Mouse (Mus musculus) cerebellum, postnatal 4 days (tissue): Measurements from ENCODE around the gene Calhm1.
"Not testable (repeated sequence)": the region's sequence is repeated elsewhere in the genome, so short reads cannot be mapped to it uniquely, and the experiment has no call there.

Experiments used
- DNase-seq, 2 experiments: peaks; one replicate each; pipeline ENCODE4 v3.0.0; 2022; ENCODE audit warnings: low spot score in 2 of 2, mixed read lengths in 1 of 2

The Calhm1 gene

DNA sequence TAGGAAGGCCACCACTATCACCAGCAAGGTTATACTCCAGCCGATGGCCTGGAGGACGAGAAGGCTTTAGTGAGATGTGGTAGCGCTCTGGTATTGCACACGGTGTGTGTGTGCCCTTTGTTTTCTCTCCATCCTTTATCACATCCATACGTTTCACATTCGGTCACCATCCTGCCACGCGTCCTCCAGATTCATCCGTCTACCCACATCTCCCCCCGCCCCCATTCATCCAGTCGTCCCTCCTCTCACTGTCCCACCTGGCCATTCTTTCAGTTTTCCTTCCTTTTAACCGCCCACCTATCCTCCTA lies 8.0 kb upstream of the Calhm1 start:
- no peak for DNase-seq

DNA sequence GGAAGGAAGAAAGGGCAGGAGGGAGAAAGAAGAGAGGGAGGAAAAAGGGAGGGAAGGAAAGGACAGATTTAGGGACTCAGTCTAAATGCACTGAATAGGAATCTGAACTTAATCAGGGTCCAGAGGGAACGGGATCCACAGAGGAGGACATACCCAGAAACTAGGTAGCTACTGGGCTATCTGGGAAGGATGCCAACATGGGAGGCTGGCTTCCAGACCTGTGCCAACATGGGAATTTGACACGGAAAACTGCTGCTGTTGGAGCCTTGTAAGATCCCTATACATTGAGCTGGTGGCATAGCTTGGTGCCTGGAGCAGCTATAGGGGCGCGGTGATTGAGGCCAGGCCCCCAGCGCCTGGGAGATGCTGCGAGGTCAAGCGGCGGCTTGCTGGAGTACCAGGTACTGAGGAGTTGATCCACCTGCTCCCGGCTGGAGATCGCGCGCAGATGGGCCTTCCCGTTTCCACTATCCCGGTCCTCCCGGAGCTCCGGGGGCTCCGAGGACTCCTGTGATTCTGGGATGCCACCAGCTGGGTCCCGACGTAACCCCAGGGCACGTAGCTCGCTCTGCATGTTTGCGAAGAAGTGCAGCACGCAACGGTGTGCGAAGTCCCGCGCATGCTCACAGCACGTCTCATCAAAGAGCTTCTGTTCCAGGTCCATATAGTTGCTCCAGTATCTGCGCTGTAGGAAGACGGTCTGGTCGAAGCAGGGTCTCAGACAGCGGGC lies 7.4 kb upstream of the Calhm1 start:
- DNase-seq: no peak

DNA sequence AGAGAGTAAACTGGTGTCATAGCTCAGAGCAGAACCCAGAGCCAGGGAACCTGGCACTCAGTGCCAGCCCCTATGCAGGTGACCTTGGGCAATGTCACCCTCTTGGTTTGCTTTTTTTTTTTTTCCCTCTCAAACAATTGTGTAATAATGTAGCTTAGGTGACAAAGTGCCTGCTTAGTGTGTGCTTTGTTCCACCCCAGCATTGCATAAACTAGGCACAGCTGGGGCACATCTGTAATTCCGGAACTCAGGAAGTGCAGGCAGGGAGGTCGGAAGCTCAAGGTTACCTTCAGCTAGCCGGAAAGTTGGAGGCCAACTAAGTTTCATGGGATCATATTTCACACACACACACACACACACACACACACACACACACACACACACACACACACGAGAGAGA lies 5.8 kb upstream of the Calhm1 start:
- no peak for DNase-seq

DNA sequence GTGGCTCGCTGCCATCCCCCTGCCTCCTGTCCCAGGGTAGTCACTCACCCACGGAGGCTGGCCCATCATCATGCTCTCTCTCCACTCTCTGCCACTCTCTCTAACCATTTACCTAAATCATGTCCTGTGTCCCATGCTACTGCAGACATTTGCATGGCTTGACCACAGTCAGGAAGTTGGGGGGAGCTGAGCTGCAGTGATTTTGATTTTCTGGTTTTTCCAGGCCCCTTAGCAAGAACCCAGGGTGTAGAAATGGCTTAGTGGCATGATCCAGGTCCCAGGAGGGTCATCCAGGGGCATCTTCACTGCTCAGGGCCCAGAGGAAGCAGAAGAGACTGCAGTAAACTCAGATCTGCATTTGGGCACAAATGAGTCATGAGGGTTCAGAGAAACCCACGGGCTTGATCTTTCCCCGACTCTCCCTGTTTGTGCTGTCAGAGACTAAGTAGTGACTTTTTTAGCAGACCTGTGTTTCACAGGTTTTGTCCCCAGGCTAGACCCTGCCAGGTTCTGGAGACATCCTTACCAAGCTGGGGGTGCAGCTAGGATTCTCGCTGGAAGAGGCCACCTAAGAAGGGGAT lies 4.3 kb upstream of the Calhm1 start:
- no peak for DNase-seq

DNA sequence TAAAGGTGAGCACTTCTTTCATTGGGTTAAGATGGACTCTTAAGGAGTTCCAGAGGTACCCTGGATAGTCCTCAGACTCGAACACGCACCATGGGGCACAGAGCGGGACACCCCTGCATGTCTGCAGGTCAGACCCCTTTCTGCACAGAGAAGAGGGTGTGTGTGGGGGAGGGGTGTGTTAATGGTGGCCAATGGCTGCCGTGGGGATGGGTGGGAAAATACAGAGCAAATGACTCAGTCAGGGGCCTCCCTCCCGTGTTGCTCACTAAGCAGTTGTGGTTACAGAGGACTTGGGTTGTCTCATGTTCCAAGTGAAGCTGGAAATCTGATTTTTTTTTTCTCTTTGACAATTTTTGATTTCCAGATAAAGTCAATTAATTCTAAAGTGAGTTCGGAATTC lies 1.6 kb downstream of the Calhm1 start:
- DNase-seq: no peak

DNA sequence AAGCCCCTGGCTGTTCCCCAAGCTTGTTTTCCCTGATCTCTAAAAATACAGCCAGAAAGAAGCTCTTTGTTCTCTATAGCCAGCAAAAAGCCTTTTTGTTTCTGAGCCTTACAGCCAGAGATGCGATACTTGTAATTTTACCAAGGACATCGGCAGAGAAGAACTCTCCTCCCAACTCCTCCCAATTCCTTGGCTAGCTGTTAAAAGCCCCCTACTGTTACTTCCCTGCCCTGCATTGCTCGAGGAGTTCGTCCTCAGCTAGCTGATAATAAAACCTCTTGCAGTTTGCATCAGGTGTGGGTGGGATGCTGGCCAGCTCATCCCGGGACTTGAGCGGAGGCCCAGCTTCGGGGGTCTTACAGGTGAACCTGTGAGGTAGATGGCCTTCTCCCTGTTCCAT lies 4.4 kb downstream of the Calhm1 start:
- not testable (repeated sequence) for DNase-seq

DNA sequence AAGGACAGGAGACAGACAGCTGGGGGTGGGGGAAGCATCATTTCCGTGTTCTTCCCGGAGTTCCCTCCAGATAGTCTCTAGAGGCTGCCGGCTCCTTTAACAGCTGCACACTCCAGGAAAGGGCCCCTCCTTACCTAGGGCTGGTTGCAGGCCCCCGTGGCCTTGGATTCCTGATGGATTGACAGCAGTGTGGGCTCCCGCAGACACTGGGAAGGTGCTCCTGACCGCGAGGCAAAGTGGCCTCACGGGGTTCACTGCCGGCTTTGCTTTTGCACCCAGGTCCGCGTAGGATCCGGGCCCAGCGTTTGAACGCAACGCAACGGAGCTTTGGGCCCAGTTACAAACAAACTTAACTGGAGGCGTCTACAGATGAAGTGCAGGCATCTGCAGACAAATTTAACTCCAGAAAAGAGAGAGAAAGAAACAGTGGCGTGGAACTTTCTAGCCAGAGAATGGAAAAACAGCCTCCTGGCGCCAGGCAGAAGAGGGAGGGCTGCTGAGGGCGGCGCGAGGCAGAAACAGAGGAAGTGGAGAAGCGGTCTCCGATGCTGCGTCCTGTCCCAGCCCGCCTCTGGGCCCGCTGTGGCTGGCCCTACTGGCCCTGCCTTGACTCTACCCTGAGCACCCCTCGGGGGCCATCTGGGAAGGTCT lies 6.2 kb downstream of the Calhm1 start, which contains the start of gene Calhm2:
Gene Calhm2, minus strand, starts transcription at position 524 of the 651 bp plus-strand sequence.
- no peak for DNase-seq

DNA sequence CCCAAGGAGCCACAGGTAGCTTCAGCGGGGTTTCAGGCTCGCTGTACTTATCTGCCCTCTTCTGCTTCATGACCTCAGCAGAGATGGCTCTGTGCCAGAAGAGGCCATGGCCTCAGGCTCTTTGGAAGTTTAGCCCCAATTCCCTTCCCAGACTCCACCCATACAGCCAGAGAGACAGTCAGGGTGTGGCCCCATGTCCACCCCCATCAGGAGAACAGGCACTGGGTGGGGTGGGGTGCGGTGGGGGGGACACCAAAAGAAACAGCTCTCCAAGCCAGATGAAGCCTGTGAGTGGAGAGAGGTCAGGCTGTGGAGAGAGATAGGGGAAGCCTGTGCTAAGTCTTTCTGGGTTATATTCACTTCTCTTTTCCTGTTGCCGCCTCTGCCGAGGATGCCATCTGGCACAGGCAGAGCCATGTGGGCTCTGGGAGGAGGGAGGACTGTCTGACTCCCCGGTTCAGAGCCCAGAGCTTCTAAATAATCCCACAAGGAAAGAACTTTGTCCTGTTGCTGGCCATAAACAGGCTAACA lies 6.9 kb downstream of the Calhm1 start:
- no peak for DNase-seq

DNA sequence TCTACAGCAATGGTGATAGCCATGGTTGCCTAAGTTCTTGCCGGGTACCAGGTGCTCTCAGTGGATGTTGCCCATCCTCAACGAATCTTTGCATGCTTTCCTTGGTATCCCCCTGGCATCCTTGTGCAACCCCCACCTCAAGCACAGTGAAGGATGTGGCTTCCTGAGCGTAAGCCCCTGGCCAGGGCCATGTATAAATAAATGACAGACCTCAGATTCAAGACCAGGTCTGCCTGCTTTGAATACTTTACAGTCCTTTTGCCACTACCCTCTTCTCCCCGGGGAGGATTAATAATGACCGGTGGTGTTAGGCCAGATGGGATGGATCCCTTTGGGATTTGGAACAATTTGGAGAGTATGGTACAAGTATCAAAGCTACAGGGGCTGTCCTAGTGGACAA lies 7.9 kb downstream of the Calhm1 start:
- no peak for DNase-seq

DNA sequence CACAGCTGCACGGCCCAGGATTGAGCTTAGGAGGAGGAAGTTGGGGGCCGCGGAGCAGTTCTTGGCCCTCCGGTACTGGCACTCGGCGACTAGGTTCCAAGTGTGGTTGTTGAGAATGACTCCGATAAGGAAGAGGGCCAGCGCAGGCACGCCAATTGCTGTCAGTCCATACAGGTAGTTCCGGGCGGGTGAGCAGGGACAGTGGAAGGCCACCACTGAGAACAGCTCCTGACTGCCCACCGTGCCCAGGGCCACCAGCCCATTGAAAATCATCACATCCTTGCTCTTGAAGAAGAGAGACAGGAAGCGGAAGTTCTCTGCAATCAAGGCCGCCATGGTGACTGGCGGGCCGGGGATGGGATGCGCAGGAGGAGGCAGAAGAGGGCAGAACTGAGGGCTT lies 8.5 kb downstream of the Calhm1 start:
- no peak for DNase-seq

DNA sequence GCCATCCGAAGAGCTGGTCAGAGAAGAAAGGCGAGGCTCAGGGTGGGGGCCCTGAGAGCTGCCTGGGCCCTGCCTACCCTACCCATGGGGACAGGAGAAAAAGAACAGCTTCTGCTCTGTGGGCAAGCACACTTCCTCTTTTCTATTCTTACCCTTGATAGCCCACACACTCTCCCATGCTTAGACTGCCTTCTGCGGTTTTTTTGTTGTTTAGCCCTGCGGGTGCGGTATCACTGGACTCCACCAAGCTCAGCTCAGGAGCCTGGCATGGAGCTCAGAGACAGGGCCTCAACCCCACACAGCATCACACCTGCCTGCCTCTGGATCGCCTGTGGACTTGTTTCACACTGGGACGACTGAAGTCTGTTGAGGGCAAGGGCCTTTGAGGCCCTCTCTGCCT lies 10.9 kb downstream of the Calhm1 start:
- DNase-seq: no peak

DNA sequence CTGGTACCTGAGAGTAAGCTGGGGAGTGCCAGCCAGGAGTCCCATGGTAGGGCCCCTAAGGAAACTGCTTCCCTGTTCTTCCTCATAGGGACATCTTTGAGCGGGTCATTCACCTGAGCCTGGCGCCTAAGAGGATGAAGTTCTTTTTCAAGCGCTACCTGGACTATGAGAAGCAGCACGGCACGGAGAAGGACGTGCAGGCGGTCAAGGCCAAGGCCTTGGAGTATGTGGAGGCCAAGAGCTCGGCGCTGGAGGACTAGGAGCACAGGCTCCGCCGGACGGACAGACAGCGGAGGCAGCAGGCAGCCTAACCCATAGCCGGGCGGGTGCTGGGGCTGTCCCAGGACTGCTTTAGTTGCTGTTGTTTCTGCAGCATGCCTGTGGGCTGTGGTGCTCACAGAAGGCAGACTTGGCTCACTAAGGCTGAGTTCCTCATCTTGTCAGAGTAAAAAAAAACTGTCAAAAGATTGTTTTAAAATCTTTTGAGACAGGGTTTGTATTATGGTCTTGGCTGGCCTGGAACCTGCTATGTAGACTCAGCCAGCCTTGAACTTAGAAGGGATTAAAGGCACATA lies 13.4 kb downstream of the Calhm1 start:
- no peak for DNase-seq

DNA sequence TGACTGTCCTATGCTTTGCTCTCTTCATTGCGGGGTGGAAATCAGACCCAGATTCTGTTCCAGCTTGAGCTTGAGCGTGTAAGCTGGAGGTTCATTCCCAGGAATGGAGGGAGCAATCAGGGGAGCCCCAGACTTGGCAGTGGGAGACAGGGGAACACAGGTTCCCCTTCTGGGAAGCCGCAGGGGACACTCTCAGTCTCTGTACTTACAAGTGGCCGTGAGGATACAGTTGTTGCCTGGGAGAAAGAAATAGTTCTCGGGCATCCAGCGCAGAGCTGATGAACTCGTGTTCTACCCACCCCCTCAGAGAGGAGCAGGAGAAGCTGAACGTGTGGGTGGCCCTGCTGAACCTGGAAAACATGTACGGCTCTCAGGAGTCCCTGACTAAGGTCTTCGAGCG lies 15.2 kb downstream of the Calhm1 start:
- no peak for DNase-seq

DNA sequence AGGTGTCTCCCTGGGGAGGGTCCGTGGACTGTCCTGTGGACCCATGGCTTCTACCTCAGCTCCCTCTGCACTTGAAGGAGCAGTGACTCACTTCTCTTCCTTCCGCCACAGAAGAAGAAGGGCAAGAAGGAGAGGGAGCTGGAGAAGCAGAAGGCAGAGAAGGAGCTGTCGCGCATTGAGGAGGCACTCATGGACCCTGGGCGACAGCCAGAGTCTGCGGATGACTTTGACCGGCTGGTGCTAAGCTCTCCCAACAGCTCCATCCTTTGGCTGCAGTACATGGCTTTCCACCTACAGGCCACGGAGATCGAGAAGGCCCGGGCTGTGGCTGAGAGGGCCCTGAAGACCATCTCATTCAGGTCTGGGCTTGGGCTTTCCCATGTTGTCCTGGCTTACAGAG lies 15.9 kb downstream of the Calhm1 start:
- no peak for DNase-seq

DNA sequence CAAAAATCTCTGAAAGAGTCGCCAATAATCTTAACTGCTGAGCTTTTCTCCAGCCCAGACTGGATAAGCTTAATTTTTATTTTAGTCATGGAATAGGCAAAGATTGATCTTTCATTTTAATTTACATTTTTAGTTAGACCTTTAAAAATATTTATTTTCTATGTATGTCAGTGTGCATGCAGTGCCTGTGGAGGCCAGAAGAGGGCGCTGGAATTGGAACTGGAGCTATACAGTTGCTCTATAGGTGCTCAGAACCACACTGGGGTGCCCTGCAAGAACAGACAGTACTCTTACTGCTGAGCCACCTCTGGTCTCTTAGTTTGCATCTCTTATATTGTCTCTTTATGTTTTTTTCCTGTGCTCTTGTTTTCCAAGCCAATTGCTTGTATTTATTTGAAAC lies 21.3 kb downstream of the Calhm1 start:
- DNase-seq: peak in 1 of 2 experiments; percentile 33

DNA sequence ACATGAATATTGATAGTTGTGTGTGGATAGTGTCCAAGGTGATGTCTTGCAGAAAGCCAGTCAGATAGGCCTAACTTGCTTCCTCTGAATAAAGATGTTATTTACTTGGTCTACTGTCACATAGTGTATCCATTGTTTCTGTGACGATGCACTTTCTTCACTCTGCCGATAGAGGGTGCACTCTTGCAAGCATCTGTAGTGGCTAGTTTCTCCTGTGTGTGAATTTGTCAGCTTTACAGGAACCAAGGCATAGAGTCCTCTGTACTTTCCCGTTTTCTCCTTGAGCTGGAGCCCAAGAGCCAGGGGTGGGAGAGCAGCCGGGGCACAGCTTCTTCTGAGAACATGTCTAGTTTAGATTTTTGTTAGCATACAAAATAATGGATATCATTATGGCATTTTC lies 23.0 kb downstream of the Calhm1 start:
- DNase-seq: no peak

DNA sequence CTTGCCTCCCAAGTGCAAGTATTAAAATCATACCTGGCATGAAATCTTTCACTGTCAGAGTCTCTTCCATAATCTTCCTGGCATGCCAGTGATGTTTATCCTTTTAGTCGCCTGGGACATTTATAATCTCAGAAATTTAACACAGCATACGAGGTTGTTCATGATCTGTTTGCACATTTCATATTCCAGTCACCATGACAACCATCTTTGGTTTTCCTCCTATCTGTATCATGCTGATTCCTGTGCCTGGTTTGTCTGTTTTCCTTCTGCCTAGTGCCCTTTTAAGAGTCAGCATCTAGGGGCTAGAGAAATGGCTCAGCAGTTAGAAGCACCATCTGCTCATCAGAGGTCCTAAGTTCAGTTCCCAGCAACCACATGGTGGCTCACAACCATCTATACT lies 25.4 kb downstream of the Calhm1 start:
- no peak for DNase-seq

DNA sequence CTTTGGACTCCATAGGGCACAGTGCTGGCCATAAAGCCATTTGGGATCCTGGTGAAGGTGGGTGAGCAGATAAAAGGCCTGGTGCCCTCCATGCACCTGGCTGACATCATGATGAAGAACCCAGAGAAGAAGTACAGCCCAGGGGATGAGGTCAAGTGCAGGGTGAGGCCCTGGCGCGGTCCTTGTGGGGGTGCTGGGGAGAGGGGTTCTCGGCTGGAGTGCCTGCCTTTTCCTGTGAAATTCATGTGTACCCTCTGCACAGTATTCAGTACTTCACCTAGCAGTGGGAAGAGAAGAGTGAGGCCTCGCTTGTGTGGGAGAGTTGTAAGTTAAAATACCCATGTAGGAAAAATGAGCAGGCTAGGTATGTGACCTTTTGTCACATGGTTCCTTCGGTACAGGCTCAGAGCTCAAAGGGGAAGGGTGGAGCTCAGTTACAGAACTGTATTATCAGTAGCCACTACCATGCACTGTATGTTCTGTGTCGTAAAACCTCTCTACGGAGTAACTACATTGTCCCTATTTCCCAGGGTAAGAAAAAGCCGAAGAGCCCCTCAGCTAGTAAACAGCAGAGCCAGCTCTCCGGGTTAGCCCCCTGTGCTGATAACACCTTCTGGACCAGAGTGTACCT lies 39.3 kb downstream of the Calhm1 start:
- no peak for DNase-seq

DNA sequence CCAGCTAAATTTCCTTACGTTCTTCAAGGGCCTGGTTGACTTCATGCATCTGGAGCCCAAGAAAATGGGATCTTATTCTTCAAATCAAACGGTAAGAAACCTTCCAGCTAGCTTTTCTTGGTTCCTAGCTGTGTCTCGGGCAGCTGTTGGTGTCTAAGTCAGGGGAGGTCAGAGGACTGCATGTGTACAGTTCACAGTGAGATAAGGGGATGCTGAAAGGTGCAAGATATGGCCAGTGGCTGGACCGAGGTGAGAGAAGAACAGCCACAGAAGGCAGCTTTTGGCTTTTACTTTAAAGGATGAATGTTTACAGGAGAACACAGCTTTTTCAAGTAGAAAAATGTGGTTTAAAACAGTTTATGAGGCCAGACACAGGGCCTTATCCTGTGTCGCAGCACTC lies 43.0 kb downstream of the Calhm1 start:
- DNase-seq: no peak
